Mouse (Mus musculus): ENCODE data around the gene 9030025P20Rik.
"Not testable (repeated sequence)": the region's sequence is repeated elsewhere in the genome, so short reads cannot be mapped to it uniquely, and the experiment has no call there.

9030025P20Rik gene

GRCm38 (mm10) chr17:14978362-14979038 lies at the start of gene 9030025P20Rik, which contains the start of gene Gm3417:
Gene 9030025P20Rik (plus strand): TSS chr17:14978468.
Gene Gm3417 (minus strand): TSS chr17:14978790.
- DNase-seq, result not testable (repeated sequence)

GRCm38 (mm10) chr17:14928631-14929030 lies 49.6 kb upstream of the 9030025P20Rik start:
- no peak for DNase-seq

DNA sequence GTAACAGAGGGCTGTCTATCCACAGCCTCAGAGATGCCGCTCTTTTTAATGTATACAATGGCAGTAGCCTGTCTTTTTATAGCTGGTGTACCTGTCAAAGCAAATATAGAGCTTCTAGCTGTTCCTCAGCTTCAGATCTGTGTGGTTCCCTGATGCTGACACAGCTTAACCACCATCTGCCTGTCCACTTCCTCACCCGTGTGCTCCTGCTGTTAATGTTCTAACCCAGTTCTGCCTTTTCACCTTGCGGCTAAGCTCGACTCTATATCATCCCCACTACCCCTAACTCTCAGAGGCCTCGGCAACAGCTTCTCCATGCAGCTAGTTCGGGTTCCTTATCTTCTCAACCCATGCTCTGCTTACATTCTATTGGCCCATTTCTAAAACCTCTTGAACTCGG lies 47.6 kb upstream of the 9030025P20Rik start:
- DNase-seq, result no peak

- DNase-seq, result no peak
Observed at GRCm38 (mm10) chr17:14931469-14931868, 46.8 kb upstream of the 9030025P20Rik start.

GRCm38 (mm10) chr17:14935280-14935679 lies 43.0 kb upstream of the 9030025P20Rik start:
- not testable (repeated sequence) for DNase-seq

DNA sequence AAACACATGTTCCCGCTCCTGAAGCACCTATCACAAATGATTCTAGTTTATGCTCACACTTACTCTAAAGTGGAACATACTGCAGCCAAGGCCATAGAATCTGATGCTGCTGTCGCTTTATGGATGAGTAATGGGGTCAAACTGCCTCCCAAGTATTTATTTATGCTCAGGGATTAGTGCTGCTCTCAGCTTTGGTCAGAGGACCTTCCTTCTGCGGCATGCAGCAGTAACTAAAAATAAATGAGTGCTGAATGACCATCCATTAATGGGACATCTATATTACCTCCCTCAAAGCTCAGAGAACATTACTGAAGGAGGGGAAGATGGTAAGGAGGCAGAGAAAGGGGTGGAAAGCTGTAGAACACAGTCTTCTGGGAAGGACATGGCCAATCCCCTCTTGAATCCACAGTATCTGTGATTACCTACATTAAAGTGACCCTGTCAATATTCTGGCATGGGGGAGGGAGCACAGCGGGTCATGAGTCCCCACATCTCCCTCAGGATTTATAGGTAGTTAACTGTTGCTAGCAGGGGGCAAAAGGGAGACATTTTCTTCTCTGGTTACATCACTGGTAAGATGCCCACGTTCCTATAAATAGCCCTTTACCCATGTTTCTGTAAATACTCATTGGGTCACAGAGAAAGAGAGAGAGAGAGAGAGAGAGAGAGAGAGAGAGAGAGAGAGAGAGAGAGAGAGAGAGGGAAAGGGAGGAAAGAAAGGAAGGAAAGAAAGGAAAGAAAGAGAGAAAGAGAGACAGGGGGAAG lies 42.2 kb upstream of the 9030025P20Rik start:
- DNase-seq, result no peak

- peak; percentile 4 to 7 for DNase-seq
Observed at GRCm38 (mm10) chr17:14942181-14942580, 36.1 kb upstream of the 9030025P20Rik start.

- DNase-seq, result peak; percentile 98 to 99
Observed at GRCm38 (mm10) chr17:14943009-14943728, 35.1 kb upstream of the 9030025P20Rik start, which contains the start of the genes Wdr27 and 1600012H06Rik. Gene Wdr27 (minus strand): TSS chr17:14943158. Gene 1600012H06Rik (plus strand): TSS chr17:14943184.

DNA sequence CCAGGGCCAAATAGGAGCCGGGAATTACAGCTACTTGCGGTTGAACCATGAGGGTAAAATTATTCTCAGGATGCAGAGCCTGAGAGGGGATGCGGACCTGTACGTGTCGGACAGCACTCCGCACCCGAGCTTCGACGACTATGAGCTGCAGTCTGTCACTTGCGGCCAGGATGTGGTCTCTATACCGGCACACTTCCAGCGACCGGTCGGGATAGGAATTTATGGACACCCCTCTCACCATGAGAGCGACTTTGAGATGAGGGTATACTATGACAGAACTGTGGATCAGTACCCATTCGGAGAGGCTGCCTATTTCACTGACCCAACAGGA lies 34.6 kb upstream of the 9030025P20Rik start:
- DNase-seq, result no peak

DNA sequence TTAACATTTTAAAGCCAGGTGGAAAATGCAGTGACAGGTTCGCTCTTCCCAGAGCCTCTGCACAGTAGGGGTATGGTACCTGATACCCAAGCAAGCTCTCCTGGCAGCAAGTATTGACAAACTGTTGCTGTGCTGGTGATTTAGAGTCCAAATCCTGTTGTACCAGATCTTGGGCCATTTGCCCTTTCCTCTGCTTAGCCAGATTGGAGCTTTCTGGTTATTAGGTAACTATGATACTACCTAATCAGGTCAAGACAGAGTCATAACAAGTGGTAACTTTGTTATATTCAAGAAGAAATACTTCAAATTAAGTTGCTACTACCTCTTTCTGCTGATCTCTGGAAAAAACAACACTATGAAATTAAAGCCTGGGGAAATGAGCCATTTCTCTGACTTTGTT lies 33.7 kb upstream of the 9030025P20Rik start:
- DNase-seq, result no peak

GRCm38 (mm10) chr17:14949161-14949827 lies 29.0 kb upstream of the 9030025P20Rik start:
- no peak for DNase-seq

GRCm38 (mm10) chr17:14953452-14953851 lies 24.8 kb upstream of the 9030025P20Rik start:
- DNase-seq, result no peak

- DNase-seq, result no peak
Observed at GRCm38 (mm10) chr17:14958686-14959327, 19.5 kb upstream of the 9030025P20Rik start.

DNA sequence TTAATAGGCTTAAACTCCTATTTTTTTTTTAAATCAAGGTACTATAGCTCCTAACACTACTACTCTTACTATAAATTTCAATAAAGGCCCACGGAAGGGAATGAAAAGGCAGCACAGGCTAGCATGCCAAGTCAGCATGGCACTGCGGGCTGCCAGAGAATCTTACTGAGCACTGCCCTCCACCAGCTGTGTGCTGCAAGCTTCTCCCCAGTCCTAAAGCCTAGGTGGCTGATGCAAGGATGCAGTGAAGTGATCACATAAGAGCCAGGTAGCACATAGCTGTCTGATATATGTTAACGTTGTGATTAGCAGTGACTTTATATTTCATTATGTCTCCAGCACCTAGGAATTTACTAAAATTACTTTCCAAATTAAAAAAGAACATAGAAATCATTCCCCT lies 18.3 kb upstream of the 9030025P20Rik start:
- DNase-seq, result peak in 1 of 2 experiments; percentile 9

DNA sequence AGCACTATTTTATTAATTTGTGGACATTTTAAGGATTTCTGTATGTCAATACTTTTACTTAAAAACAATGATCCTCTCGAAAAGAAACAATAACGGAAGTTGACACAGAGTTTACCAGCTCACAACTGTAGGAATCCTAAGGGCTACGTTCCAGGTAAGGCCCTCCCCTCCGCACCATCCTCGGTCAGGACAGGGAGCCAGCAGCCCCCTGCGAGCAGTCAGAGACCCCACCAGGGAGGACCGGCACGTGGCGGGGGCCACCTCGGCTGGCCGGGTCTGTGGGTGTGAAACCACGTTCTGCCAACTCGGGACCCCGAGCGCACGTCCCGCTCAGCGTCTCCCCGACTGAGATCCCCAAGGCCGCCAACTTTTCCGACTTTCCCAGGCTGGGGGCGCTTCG lies 17.7 kb upstream of the 9030025P20Rik start:
- peak; percentile 23 to 28 for DNase-seq

GRCm38 (mm10) chr17:14960951-14961556 lies 17.2 kb upstream of the 9030025P20Rik start, which contains the start of gene Phf10:
Gene Phf10 (minus strand): TSS chr17:14961273.
- peak; percentile 54 for DNase-seq

GRCm38 (mm10) chr17:14961557-14962154 lies 16.6 kb upstream of the 9030025P20Rik start:
- DNase-seq, result not testable (repeated sequence)

DNA sequence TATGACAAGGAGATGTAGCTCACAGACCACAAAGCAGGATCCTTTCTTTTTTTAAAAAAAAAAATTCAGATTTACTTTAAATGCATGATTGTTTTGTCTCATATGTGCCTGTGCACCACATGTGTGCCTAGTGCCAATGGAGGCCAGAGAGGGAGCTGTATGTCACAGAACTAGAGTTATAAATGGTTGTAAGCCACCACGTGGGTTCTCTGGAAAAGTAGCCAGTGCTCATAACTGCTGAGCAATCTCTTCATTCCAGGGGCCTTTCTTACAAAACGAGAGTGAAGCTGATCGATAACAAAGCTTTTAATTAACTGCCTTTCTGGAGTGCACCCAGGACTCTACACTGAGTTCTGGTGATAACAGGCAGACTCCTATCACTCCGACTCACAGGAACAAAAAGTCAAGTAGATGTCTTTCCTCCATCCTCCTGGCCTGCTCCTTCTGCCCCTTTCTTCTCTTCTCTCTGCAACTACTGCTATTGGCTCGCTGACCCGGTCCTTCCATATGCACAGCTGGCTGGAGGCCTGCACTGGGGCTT lies 9.8 kb upstream of the 9030025P20Rik start:
- DNase-seq, result not testable (repeated sequence)

GRCm38 (mm10) chr17:14977718-14978361 lies 428 bp upstream of the 9030025P20Rik start:
- DNase-seq, result not testable (repeated sequence)

DNA sequence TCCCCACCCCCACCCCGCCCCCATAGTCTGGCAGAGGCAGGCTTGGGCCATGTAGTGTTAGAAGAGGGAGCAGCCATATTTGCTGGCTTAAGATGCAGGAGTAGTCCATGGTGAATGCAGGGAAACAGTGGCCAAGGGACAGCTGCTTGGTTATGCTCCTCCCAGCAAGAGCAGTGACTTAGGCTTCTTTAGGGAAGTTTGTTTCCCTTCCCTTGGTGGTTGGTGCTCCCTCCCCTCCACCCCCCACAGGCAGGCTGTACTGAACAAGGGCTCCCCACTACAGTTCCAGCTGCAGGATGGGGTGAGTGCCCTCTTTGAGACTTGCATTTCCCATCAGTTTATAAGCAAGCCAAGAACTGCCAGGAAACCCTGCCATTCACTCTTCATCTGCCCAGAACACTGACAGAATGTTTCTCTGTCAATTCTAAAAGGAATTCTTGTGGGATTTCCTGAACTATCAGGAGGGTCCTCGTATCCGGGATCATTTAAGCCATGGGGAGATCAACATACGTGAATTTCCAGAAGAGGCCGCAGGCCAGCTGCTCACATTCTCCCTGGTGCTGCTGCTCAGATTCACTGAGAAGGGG lies 11.9 kb downstream of the 9030025P20Rik start:
- peak in 1 of 2 experiments; percentile 1 for DNase-seq

Measured in cerebellum, postnatal 25 days (tissue).